Mouse (Mus musculus): ENCODE data around the gene Vmn1r48.
"Not testable (repeated sequence)": the region's sequence is repeated elsewhere in the genome, so short reads cannot be mapped to it uniquely, and the experiment has no call there.

The Vmn1r48 gene

DNA sequence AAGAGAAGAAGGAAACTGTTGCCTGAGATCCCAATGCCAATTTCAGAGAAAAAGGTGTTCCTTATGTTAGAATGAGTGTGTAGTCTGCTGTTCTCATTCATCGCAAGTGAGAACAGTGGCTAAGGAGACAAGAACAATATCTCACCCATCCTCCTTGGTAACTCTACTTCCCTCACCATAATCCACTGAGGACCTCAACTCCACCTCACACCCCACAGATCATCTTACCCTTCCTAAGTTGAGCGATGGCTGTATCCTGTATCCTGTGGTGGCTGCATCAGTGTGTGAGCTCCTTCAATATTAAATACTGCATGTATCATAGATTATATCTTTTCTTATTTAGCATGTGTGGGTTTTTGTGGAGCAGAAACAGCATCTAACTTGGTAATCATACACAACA is at the start of gene Vmn1r48:
Vmn1r48 (minus strand) TSS at position 101 of the 400 bp plus-strand sequence.
- DNase-seq (ENCODE audit: low read depth, low spot score): not testable (repeated sequence)

DNA sequence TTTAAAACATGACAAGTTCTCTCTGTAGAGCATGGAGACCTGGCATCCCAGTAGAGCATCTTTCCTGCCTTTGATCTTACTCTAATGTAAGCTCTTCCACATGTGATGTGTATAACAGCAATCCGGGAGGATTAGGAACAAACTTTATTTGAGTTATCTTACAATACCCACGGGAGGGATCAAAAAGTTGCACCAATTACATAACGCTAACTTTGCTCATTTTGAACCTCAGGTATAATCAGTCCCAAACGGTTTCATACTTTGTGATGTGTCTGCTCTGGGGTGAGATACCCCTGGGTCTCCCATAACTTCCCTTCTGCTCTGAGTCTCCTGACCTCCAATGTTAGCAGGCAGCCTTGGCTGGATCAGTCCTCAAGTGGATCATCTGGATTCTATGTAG is 41.8 kb upstream of the Vmn1r48 start, which contains the start of gene Vmn1r49:
Vmn1r49 (minus strand) TSS at position 101 of the 400 bp plus-strand sequence.
- no peak for DNase-seq (ENCODE audit: low read depth, low spot score)

DNA sequence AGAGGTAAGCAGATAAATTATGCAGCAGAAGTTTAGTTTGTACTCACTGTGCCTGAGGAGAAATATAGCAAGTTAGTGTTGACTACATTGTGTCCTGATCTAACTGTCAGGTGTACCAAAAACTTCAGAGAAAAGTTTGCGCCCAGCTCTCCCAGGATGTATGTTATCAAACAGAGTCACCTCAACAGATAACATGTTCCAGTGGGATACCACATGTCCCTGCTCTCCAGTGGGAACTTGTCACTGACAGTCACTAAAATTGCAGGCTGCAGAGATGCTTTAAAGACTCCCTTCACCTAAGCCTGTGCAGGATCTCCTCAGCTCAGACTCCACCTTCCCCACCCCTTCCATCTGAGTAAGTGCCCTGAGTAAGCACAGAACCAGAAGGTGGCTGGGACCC is 20.8 kb downstream of the Vmn1r48 start, which contains the start of gene Vmn1r47:
Vmn1r47 (plus strand) TSS at position 301 of the 400 bp plus-strand sequence.
- DNase-seq (ENCODE audit: low read depth, low spot score): not testable (repeated sequence)

DNA sequence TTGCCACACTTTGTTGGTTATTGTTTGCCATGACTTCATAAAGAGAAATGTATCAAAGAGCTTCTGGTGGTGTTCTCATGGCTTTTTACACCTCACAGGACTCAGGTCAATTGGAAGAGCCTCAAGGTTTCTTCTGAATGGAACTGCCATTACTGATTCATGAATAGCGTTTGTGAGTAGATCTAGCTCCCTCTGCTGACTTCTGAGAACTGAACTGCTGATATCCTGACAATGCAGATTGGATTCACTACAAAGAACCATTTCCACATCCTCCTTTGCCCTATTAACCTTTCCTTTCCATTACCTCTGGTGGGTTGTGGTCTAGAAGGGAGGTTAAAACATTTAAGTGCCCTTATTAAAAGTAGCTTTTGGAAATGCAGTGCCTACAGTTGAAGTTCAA is 50.7 kb downstream of the Vmn1r48 start:
- DNase-seq (ENCODE audit: low read depth, low spot score): no peak

Measured in retina, postnatal 7 days (tissue).